Mouse (Mus musculus): Measurements from ENCODE around the gene Eif2b5. TPM values are rescaled to one million over a fixed set of nuclear protein-coding genes. Genes with fewer than 3 reads are reported as not detected.
"Not testable (repeated sequence)": the region's sequence is repeated elsewhere in the genome, so short reads cannot be mapped to it uniquely, and the experiment has no call there.

Eif2b5 gene
- total RNA-seq (2021), result 10 to 100 TPM; 44.2 to 56.1 TPM
- long read RNA-seq, experiment 1, transcript Eif2b5-201 (16 exons, 2,554 nt), result major isoform, 47 of 63 reads
- long read RNA-seq, experiment 1, partial matches to known transcripts, result 14 of 63 reads
- long read RNA-seq, experiment 1, other reads (novel, unspliced or antisense), result 2 of 63 reads
- long read RNA-seq, experiment 2, transcript Eif2b5-201 (16 exons, 2,554 nt), result major isoform, 79 of 107 reads
- long read RNA-seq, experiment 2, partial matches to known transcripts, result 18 of 107 reads
- long read RNA-seq, experiment 2, other reads (novel, unspliced or antisense), result 10 of 107 reads

DNA sequence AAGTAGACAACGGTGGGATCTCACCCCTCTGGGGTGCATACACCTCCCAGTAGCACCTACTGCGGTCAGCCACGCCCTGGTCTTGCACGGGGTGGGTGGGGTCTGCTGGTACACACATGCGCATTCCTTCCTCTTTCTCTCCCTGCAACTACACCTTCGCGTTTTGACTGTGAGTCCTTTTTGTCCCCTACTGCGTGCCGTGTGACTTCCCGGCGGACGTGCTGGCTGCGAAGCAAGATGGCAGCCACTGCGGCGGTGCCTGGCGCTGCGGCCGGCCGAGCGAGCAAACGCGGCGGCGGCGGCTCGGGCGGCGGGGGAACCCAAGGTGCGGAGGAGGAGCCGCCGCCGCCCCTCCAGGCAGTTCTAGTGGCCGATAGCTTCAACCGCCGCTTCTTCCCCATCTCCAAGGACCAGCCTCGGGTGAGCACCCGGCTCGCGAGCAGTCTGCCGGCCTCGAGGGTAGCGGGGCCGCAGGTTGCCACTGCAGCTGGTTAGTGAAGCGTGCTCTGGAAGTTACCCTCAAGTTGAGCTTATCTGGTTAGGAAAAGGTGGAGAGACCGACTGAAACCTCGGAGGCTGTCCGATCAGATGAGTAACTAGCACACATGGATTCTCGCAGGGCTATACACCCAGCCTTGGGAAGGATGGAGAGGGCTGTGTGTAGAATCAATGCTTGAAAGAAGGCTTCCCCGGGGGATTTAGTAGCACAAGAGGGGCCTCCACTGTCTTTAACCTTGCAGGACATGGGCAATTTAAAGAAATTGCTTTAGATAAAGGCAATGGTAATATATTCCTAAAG is at the start of gene Eif2b5:
TSS of gene Eif2b5 (plus strand) at position 141 of the 799 bp plus-strand sequence.
- intact Hi-C loops (cut with DNase I), result no loop called here

DNA sequence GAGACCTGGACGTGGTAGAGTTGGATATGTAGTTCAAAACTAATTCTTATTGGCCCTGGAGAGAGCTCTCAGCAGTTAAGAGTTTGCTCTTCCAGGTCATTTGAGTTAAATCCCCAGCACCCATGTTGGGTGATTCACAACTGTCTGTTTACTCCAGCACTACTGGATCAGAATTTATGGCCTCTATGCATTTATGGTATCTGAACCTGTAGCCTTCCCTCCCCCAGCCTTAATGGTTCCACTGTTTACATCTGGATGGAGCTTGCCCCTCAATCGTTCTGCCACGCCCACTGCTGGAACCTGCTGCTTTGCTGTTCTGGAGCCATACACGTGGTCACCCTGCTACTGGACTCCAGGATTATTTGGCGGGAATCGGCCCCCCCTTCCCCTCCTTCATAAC is 46.8 kb upstream of the Eif2b5 start:
- DNase-seq, result no peak
- intact Hi-C loops (cut with DNase I), result no loop called here

More for the DNA sequence above, at the start of gene Eif2b5:
- DNase-seq, result peak; percentile 88 to 89

DNA sequence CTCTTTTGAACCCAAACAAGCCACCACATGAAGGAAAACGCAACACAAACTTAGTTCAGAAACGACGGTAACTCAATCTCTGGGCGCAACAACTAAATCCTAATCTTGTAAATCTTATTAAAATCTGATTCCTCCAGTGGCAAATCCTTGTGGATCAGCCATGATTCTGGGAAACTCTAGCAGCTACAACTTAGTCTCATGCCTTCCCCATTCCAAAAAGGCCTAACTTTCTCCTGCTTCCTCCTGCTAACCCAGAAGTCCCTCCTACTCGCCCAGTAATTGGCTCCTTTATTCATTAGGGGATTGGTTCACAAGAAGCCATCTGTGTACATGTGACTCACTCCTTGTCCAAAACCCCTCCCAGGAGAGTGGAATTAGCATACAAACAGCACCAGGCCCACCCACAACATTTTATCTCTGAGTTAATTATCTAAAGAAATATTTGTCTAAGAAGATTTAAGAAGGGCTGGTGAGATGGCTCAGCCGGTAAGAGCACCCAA is 44.4 kb upstream of the Eif2b5 start:
- intact Hi-C loops (cut with DNase I), result no loop called here

DNA sequence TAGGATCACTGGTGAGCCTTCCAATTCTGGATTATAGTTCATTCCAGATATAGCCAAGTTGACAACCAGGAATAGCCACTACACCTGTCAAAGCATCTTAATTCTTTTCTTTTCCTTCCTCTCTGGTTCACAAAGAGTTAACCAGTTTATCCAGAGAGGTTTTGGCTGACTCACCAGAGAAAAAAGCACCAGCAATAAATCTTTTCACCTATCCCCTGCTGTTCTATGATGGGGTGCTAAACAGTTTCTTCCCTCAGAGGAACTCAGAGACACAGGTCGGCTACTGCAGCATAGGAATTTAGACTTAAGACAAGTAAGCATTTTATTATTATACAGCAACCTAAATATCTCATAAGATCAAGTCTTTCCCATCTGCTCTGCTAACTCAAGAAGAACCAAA is 42.5 kb upstream of the Eif2b5 start:
- intact Hi-C loops (cut with DNase I), result no loop called here
- DNase-seq, result no peak

More for the DNA sequence above, 44.4 kb upstream of the Eif2b5 start:
- no peak for DNase-seq

DNA sequence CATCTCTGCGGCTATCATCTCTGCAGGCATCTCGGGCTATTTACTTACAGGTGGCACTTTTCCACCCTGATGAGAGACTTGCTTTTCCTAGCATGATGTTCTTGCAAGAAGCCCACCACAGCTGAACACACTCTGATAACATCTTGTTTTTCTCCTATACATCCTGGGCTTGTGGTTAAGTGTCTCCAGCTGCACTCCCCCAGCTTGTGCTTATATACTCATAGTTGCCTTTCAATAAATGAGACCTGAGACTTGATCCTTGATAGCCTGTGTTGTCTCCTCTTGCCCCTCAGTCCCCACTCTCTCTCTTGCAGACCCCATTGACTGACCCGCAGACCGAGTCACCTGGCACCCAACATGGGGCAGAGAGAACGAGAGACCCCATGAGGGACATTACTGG is 39.9 kb upstream of the Eif2b5 start:
- DNase-seq; intact Hi-C loops (cut with DNase I): not testable (repeated sequence)

DNA sequence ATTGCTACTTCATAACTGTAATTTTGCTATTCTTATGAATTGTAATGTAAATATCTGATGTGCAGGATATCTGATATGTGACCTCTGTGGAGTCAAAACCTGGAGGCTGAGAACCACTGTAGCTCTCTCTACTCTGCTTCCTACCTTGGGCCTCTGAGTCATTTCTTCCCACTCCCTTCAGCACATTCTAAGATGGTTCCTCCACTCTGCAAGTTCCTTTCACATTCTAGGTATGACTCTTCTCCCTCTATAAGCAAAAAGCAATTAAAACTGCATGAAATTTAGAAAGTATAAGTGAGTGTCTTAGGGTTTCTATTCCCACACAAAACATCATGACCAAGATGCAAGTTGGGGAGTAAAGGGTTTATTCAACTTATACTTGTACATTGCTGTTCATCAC is 33.9 kb upstream of the Eif2b5 start:
- DNase-seq, result no peak
- intact Hi-C loops (cut with DNase I), result no loop called here

DNA sequence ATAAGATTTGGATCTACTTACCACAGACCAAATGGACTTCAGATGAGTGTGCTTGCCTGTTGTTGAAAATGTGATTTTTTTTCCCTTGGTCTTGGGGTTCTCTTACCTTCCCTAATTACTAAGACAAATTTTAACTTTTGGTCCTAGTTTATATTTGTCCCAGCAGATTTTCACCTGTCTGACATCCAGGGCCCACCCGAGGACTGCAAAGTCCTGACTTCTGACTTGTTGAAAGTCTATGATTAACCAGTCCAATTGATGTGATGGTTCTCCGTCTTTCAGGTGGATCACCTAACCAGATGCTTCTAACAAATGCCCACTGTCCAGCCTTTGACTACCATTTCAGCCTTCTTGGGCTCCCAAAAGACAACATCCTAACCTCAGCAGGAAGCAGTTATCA is 27.6 kb upstream of the Eif2b5 start:
- intact Hi-C loops (cut with DNase I), result no loop called here
- DNase-seq, result no peak

DNA sequence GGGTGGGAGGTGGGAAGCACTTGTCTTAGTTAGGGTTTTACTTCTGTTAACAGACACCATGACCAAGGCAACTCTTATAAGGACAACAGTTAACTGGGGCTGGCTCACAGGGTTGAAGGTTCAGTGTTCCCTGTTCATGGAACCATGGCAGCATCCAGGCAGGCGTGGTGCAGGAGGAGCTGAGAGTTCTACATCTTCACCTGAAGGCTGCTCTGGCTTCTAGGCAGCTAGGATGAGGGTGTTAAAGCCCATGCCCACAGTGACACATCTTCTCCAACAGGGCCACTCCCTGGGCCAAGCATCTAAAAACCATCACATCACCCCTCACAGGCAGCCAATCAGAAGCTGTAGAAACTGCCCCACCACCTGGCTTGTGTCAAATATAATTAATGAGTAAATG is 26.9 kb upstream of the Eif2b5 start:
- intact Hi-C loops (cut with DNase I), result no loop called here
- no peak for DNase-seq

DNA sequence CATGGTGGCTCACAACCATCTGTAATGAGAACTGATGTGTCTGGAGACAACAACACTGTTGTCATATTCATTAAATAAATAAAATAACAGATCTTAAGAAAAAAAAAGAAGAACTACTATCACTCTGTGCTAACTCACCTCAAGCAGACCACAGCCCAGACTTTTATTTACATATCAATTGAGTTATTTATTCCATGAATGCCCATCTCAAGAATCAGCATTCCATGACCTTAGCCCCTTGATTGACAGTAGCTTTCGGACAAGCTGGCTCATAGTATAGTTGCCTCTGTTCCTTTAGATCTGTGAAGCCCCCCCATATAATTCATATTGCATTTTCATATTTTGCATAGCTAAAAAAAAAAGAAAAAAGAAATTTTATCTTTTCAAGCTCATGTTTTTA is 24.9 kb upstream of the Eif2b5 start:
- intact Hi-C loops (cut with DNase I), result no loop called here
- no peak for DNase-seq

DNA sequence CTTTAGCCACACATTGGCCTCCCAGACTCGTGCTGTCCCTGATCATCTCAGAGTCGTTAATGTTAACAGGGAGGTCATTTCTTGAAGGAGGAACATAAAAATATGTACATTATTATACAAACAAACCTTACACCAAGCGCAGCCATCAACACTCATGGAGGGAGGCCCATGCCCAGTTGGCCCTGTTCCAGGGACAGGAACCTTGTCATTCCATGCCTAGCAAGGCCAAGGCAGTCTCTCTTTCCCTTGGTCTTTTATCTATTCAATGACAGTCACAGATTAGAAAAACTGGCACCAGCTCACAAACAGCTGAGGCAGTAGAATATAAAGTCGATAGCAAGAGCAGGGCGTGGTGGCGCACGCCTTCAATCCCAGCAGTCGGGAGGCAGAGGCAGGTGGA is 24.4 kb upstream of the Eif2b5 start:
- intact Hi-C loops (cut with DNase I), result no loop called here
- no peak for DNase-seq

DNA sequence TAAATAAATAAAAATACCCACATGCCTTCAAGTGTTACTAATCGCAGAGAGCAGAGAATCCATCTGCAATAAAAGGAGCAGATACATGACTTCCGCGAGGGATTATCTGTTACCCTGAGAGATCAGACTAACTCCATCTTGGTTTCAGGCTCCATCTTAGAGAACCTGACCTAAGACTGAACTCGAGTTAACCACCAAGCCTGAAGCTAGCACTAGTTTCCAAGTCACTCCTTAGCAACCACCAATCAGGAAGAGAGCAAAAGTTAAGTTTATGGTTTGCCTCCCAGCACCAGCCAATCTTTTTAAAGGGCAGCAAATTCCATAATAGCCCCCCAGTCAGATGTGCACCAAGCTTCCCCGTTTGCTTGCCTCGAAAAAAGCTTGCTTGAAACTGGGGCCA is 23.8 kb upstream of the Eif2b5 start:
- no peak for DNase-seq
- intact Hi-C loops (cut with DNase I), result no loop called here

DNA sequence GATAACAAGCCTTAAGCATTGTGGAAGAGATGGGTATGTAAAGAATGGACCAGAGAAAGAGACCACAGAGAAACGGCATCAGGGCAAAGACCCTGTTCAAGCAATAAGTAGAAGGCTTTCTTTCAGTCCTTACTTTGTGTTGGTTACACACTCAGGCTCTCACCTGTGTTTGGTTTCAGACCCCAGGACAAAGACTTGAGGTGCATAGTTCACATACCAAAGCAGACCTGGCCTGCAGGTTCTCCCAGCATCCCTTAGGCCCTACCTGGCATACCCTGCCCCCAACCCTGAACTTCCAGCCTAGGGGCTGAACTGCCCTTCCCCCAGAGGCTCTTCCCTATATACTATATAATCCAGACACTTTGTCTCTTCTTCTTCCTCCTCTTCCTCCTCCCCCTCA is 23.3 kb upstream of the Eif2b5 start:
- intact Hi-C loops (cut with DNase I), result no loop called here
- DNase-seq, result no peak

DNA sequence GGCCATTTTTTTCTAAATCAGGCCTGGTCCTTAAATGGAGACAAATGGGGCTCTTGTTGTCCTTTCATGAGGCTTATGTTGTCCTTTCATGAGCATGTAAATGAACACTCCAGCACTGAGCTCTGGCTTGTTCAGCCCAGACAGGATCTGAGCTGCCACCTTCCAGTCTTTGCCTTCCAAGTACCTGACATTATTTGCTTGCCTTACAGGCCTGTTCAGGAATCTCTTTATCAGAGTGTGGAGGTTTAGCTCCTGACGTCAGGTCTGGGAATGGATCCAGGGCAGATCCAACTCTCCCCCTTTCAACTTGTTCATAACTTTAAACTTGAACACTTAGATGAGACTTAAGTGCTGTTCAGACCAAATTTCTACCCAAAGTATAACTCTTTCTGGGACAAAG is 21.8 kb upstream of the Eif2b5 start:
- no peak for DNase-seq
- intact Hi-C loops (cut with DNase I), result no loop called here

DNA sequence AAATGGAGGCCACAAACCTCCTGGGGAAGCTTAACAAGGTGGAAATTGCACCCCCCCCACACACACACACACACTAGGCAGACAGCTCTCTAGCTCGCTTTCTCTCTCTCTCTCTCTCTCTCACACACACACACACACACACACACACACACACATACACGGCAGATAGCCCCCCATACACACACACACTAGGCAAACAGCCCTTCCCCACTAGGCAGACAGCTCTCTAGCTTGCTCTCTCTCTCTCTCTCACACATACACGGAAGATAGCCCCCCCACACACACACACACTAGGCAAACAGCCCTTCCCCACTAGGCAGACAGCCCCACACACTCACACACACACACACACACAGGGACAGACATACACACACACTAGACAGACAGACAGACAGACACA is 21.3 kb upstream of the Eif2b5 start:
- no peak for DNase-seq
- intact Hi-C loops (cut with DNase I), result no loop called here

DNA sequence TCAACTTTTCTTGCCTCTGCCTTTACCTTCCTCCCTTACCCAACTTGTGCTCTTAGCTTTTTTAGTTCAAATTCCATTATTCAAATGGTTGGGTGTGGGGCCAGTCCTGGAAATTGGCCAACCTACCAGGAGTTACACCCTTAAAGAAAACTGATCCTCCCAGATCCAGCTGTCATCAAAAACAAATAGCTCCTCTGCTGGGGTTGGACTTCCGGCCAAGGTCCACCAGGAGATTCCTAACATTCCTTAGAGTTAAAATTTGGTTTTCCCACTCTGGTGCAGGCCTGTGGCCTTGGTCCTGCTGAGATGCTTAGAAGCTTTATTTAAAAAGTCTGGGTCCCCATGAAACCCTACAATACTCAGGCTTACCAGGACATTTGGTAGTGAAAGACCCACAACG is 20.1 kb upstream of the Eif2b5 start:
- no peak for DNase-seq
- intact Hi-C loops (cut with DNase I), result no loop called here

DNA sequence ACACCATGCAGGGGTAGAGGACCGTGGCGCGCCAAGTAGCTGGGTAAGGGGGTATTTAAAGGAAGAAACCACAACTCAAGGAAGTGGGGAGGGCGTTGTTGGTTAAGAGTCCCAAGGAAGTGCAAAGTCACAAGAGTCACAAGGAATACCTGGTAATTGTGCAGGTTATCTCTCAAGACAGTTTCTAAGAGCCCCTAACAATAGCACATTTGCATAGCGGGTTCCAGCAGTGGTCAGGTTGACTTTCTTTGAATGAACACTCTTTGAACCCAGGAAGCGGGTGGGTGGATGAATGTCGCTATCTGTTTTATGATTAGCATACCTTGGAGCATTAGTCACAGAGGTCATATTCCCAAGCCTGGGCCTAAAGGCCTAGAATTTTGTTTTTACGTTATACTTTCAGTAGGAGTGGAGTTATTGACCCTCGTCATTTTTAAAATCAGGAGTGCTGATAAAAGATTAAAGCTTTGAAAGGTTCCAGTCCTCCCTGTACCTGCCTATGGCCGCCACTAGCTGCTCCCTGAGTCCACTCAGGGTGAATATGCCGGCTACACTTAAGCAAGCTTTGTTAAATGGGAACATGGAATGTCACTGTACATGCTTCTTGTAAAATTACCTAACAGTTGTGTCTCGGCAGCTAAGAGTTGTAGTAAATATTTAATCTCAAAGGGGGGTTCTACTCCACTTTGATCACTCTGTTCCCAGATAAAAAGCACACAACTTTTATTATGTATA is 19.4 kb upstream of the Eif2b5 start:
- DNase-seq; intact Hi-C loops (cut with DNase I): not testable (repeated sequence)

DNA sequence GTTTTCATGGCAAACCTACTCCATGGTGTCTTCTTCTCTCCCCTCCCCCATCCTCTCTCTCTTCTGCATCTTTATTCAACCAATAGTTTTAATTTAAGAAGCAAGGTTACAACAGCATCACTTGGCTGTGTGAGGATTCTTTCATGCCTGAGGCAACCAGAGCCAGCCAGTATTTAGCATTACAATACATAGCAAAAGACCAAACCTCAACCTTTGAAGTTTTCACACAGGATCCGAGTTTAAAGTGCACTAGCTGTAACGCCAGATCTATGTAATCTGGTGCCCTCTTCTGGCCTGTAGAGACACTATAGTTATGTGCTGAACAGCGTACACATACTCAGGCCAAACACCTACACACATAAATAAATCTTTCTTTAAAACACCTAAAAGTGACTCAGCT is 18.5 kb upstream of the Eif2b5 start:
- intact Hi-C loops (cut with DNase I), result loop anchor here (10.0 kb wide), 1 partner anchor 265 kb away; no protein-coding TSS in a partner anchor
- no peak for DNase-seq

DNA sequence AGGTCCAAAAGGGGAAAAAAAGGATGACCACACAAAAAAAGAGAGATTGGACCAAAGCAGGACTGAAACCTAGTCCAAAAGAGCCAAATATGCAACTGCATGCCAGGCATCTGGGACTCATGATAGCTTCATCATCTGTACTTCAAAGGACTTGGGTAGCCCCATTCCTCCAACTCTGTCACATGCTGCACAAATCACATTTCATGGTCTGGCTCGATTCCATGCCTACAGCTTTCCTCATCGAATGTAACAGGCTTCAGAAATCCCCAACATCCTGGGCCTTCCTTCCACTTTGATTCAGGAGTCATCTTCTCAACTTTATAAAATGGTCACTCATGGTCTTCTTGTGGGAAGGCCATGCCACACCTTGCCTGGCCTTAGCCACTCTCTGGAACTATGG is 16.9 kb upstream of the Eif2b5 start:
- no peak for DNase-seq
- intact Hi-C loops (cut with DNase I), result loop anchor here (10.0 kb wide), 1 partner anchor 267 kb away; no protein-coding TSS in a partner anchor

DNA sequence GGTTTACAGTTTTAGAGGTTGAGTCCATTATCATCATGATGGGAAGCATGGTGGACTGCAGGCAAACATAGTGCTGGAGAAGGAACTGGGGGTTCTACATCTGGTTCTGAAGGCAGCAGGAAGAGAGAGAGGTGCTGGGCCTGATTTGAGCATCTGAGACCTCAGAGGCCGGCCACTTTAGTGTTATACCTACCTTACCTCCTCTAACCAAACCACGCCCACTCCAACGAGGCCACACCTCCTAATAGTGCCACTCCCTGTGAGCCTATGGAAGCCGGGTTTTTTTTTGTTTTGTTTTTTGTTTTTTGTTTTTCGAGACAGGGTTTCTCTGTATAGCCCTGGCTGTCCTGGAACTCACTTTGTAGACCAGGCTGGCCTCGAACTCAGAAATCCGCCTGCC is 14.9 kb upstream of the Eif2b5 start:
- not testable (repeated sequence) for DNase-seq
- intact Hi-C loops (cut with DNase I), result loop anchor here (10.0 kb wide), 1 partner anchor 269 kb away; no protein-coding TSS in a partner anchor

DNA sequence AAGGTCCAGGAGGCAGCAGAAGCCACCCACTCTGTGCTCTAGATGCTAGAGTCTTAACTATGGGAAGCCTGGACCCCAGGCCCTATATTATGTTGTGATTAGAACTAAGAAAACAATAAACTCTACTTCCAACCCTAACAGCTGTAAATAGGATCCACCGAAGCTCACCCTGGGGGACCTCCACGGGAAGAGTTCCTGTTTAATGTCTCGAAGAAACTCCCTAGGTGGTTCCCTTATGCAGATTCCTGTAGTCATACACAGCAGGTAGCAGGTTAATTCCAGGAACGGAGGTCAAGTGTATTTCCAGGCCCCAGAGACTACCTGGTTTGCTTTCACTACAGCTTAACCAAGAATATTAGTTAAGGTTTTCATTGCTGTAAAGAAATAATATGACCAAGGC is 13.6 kb upstream of the Eif2b5 start:
- no peak for DNase-seq
- intact Hi-C loops (cut with DNase I), result loop anchor here (10.0 kb wide), 1 partner anchor 270 kb away; no protein-coding TSS in a partner anchor

DNA sequence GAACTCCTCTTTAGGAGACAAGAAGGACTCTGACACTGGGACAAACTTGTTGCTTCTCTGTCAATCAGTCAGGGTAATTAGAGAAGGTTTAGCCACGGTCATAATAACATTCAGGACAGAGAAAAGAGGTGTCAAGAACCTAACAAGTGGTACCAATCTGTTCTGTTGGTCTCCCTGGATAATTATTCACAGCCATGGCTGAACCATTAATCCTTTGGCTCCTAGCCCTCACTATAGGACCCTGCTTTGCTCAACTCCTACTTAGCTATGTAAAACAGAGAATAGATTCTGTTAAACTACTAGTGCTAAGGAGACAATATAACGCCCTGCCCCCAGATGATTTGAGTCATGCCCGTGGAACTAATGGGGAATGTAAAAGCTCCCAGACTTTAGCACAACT is 12.6 kb upstream of the Eif2b5 start:
- intact Hi-C loops (cut with DNase I), result loop anchor here (10.0 kb wide), 1 partner anchor 271 kb away; no protein-coding TSS in a partner anchor
- no peak for DNase-seq

Measured in gastrocnemius, postnatal 36 days (tissue).